Mouse (Mus musculus): ENCODE measurements at regions not wholly inside any gene's neighbourhood (a gene's known extent, or its start where the extent isn't known, plus 50 kb on each side); places are given as distances from the start of the nearest gene placed in this dataset.

- DNase-seq, result peak; percentile 54
Observed at GRCm38 (mm10) chr2:30717566-30718328, 85.7 kb downstream of the 1700001O22Rik start.

GRCm38 (mm10) chr2:30716580-30717565, 86.6 kb downstream of the 1700001O22Rik start:
- DNase-seq, result peak; percentile 80

- DNase-seq, result no peak
Observed at GRCm38 (mm10) chr2:30715720-30716310, 87.6 kb downstream of the 1700001O22Rik start.

GRCm38 (mm10) chr2:30713535-30713934, 89.9 kb downstream of the 1700001O22Rik start:
- DNase-seq, result peak; percentile 69

GRCm38 (mm10) chr2:30712841-30713401, 90.5 kb downstream of the 1700001O22Rik start:
- peak; percentile 36 for DNase-seq

- peak; percentile 98 for DNase-seq
Observed at GRCm38 (mm10) chr2:30711853-30712498, 91.5 kb downstream of the 1700001O22Rik start.

GRCm38 (mm10) chr2:30711476-30711852, 92.0 kb downstream of the 1700001O22Rik start:
- no peak for DNase-seq

GRCm38 (mm10) chr2:30710895-30711294, 92.6 kb downstream of the 1700001O22Rik start:
- DNase-seq, result no peak

- DNase-seq, result peak; percentile 16
Observed at GRCm38 (mm10) chr2:30709386-30709884, 94.0 kb downstream of the 1700001O22Rik start.

GRCm38 (mm10) chr2:30708762-30709385, 94.6 kb downstream of the 1700001O22Rik start:
- DNase-seq, result peak; percentile 18

- peak; percentile 90 for DNase-seq
Observed at GRCm38 (mm10) chr2:30708001-30708683, 95.3 kb downstream of the 1700001O22Rik start.

GRCm38 (mm10) chr2:30707099-30708000, 96.1 kb downstream of the 1700001O22Rik start:
- peak; percentile 80 for DNase-seq

- DNase-seq, result no peak
Observed at GRCm38 (mm10) chr2:30706036-30706435, 97.4 kb downstream of the 1700001O22Rik start.

- DNase-seq, result no peak
Observed at GRCm38 (mm10) chr2:30703308-30703707, 100.2 kb downstream of the 1700001O22Rik start.

- DNase-seq, result no peak
Observed at GRCm38 (mm10) chr2:30702711-30703110, 100.8 kb downstream of the 1700001O22Rik start.

GRCm38 (mm10) chr2:30700890-30701289, 102.6 kb downstream of the 1700001O22Rik start:
- no peak for DNase-seq

- DNase-seq, result no peak
Observed at GRCm38 (mm10) chr2:30700471-30700870, 103.0 kb downstream of the 1700001O22Rik start.

- DNase-seq, result peak; percentile 88
Observed at GRCm38 (mm10) chr2:30699797-30700454, 103.5 kb downstream of the 1700001O22Rik start.
